Comparison of ENCODE assay signal across 16 mouse cellular contexts in genomic region chr5:127806850-127807249, GRCm38 (mm10).
"Had no signal": no experiment of that assay in that cellular context is flagged by ENCODE, and none has a peak within 500 bp of the region (broad histone marks: within the 10 kb centered on the region; RNA-seq: fewer than 3 reads in every experiment).

No protein-coding gene starts in this region.

- H3K27ac ChIP-seq: lung, embryonic 15.5 days; macrophage; midbrain, embryonic 13.5 days; midbrain, embryonic 15.5 days; neural tube, embryonic 12.5 days; stomach, embryonic 15.5 days; stomach, postnatal 0 days had no signal

- H3K9me3 ChIP-seq: lung, embryonic 15.5 days; midbrain, embryonic 13.5 days; midbrain, embryonic 15.5 days; neural tube, embryonic 12.5 days; stomach, embryonic 15.5 days had no signal

- H3K4me2 ChIP-seq: lung, embryonic 15.5 days; midbrain, embryonic 11.5 days; midbrain, embryonic 13.5 days; midbrain, embryonic 15.5 days; neural tube, embryonic 12.5 days; stomach, embryonic 15.5 days had no signal

- H3K27me3 ChIP-seq: lung, embryonic 15.5 days; megakaryocyte, embryonic 14.5 days; midbrain, embryonic 13.5 days; midbrain, embryonic 15.5 days; neural tube, embryonic 12.5 days; stomach, embryonic 15.5 days had no signal

- H3K4me1 ChIP-seq: lung, embryonic 15.5 days; megakaryocyte, embryonic 14.5 days; midbrain, embryonic 13.5 days; midbrain, embryonic 15.5 days; neural tube, embryonic 12.5 days; stomach, embryonic 15.5 days had no signal

- ATAC-seq: liver, postnatal 0 days; midbrain, embryonic 13.5 days; midbrain, embryonic 15.5 days had no signal

- H3K4me3 ChIP-seq: lung, embryonic 15.5 days; megakaryocyte, embryonic 14.5 days; midbrain, embryonic 13.5 days; midbrain, embryonic 15.5 days; neural tube, embryonic 12.5 days; stomach, embryonic 15.5 days had no signal

- H3K9ac ChIP-seq: liver, postnatal 0 days; lung, embryonic 15.5 days; midbrain, embryonic 13.5 days; midbrain, embryonic 15.5 days; neural tube, embryonic 12.5 days; stomach, embryonic 15.5 days had no signal

- DNase-seq: liver, postnatal 0 days; lung, adult 2 months; lung, postnatal 14 days; lung, postnatal 36 days; thymus, adult 2 months; thymus, postnatal 25 days; thymus, postnatal 4 days had no signal

- H3K36me3 ChIP-seq: lung, embryonic 15.5 days; midbrain, embryonic 13.5 days; midbrain, embryonic 15.5 days; neural tube, embryonic 12.5 days; stomach, embryonic 15.5 days had no signal
